Mouse (Mus musculus): Measurements from ENCODE around the gene Fn3krp.

- no peak for TF ChIP-seq MAX (IDR thresholded peaks at IDR 0.05; ENCODE audit: low read depth)
- TF ChIP-seq E2F4 (IDR thresholded peaks at IDR 0.05; ENCODE audit: insufficient read depth): no peak
Measured at GRCm38 (mm10) chr11:121451216-121451726, 30.1 kb downstream of the Fn3krp start.

Measured in myocyte (in vitro differentiated cells).